Mouse (Mus musculus) small intestine, adult 2 months (tissue): ENCODE results near the gene Tcirg1.

Source experiments
- CTCF ChIP-seq: fragments of 200-500 bp; IDR thresholded peaks from 2 replicates; pipeline ENCODE4 v1.5.1; 2012; ENCODE audit warnings: low read depth, mild to moderate bottlenecking, control low read depth, inconsistent platforms, low read length, moderate library complexity, mixed read lengths; ENCODE audit not compliant: insufficient replicate concordance, insufficient read length; ENCODE audit errors: extremely low read depth
- POLR2A ChIP-seq: fragments of 200-500 bp; IDR thresholded peaks from 2 replicates; pipeline ENCODE4 v1.6.1; 2012; ENCODE audit warnings: low read depth, mild to moderate bottlenecking, control low read depth, inconsistent platforms, low read length, moderate library complexity

GRCm38 (mm10) chr19:3942986-3943735, 36.2 kb upstream of the Tcirg1 start:
- TF ChIP-seq POLR2A (peak; percentile 16; the same call in 1 of the 2 replicates), CTCF (no peak)
